Comparison of ENCODE assay signal across 26 mouse cellular contexts in genomic region chr1:150631035-150631855, GRCm38 (mm10).
DNase-seq lines count a peak whose midpoint lies in the region; ATAC-seq and TF ChIP-seq lines count a peak whose summit lies in the region.
"Had no signal": no experiment of that assay in that cellular context is flagged by ENCODE, and none has a peak within 500 bp of the region (broad histone marks: within the 10 kb centered on the region; RNA-seq: fewer than 3 reads in every experiment).

No protein-coding gene starts in this region.

- H3K9ac ChIP-seq in limb, embryonic 12.5 days (replicated peaks): no peak overlapping the region
- no peak overlapping the region for H3K9ac ChIP-seq in embryonic facial prominence, embryonic 15.5 days
- no peak overlapping the region for H3K9ac ChIP-seq in limb, embryonic 15.5 days
- H3K9ac ChIP-seq: forebrain, postnatal 0 days; heart, embryonic 13.5 days; hindbrain, embryonic 14.5 days; lung, embryonic 15.5 days; neural tube, embryonic 13.5 days had no signal

- no peak for DNase-seq in limb, embryonic 10.5 days (ENCODE audit: low spot score)
- DNase-seq in brain, embryonic 14.5 days (ENCODE audit: low read depth): peak; percentile 54
- DNase-seq in lung, postnatal 10 days: no peak
- no peak for DNase-seq in spleen, adult 12 weeks (ENCODE audit: low spot score)
- DNase-seq: adrenal gland, adult 2 months; adrenal gland, postnatal 36 days; cerebellum, adult 2 months; cerebellum, postnatal 14 days; forebrain, postnatal 0 days; gastrocnemius, postnatal 10 days; heart, postnatal 10 days; kidney, postnatal 14 days; lung, postnatal 36 days; thymus, postnatal 4 days had no signal

- no peak overlapping the region for H3K4me3 ChIP-seq in limb, embryonic 12.5 days (replicated peaks)
- no peak overlapping the region for H3K4me3 ChIP-seq in limb, embryonic 10.5 days
- H3K4me3 ChIP-seq in embryonic facial prominence, embryonic 15.5 days (replicated peaks): no peak overlapping the region
- H3K4me3 ChIP-seq in limb, embryonic 15.5 days: no peak overlapping the region
- H3K4me3 ChIP-seq: heart, embryonic 13.5 days; left cerebral cortex, adult 2 months; lung, embryonic 15.5 days; megakaryocyte, embryonic 14.5 days; neural tube, embryonic 13.5 days had no signal

- H3K4me2 ChIP-seq in limb, embryonic 12.5 days: no peak overlapping the region
- no peak overlapping the region for H3K4me2 ChIP-seq in embryonic facial prominence, embryonic 15.5 days (replicated peaks)
- H3K4me2 ChIP-seq in limb, embryonic 15.5 days: no peak overlapping the region
- H3K4me2 ChIP-seq: heart, embryonic 13.5 days; hindbrain, embryonic 14.5 days; liver, embryonic 11.5 days; lung, embryonic 15.5 days; neural tube, embryonic 13.5 days had no signal

- H3K27ac ChIP-seq in limb, embryonic 12.5 days: peak overlapping the region; percentile 13; the same call in 1 of the 2 replicates
- H3K27ac ChIP-seq in limb, embryonic 10.5 days: no peak overlapping the region
- H3K27ac ChIP-seq in embryonic facial prominence, embryonic 15.5 days (replicated peaks): peak overlapping the region; percentile 60
- no peak overlapping the region; the same call in 1 of the 2 replicates for H3K27ac ChIP-seq in limb, embryonic 15.5 days
- H3K27ac ChIP-seq: heart, embryonic 13.5 days; hindbrain, embryonic 14.5 days; left cerebral cortex, adult 2 months; lung, embryonic 15.5 days; neural tube, embryonic 13.5 days had no signal

- no peaks in the 10 kb centered on the region; the same call in 1 of the 2 replicates for H3K4me1 ChIP-seq in limb, embryonic 12.5 days (replicated peaks)
- H3K4me1 ChIP-seq in limb, embryonic 10.5 days: no peaks in the 10 kb centered on the region
- peaks cover 3% of the 10 kb centered on the region; the same call in 1 of the 2 replicates for H3K4me1 ChIP-seq in embryonic facial prominence, embryonic 15.5 days
- H3K4me1 ChIP-seq in limb, embryonic 15.5 days: peaks cover 2% of the 10 kb centered on the region; the same call in 1 of the 2 replicates
- H3K4me1 ChIP-seq: heart, embryonic 13.5 days; lung, embryonic 15.5 days; megakaryocyte, embryonic 14.5 days; neural tube, embryonic 13.5 days had no signal

- no peak for TF ChIP-seq CTCF in brain, embryonic 14.5 days (IDR thresholded peaks at IDR 0.05; ENCODE audit: borderline replicate concordance, extremely low read depth, insufficient read depth, insufficient read length)

- ATAC-seq in limb, embryonic 12.5 days (ENCODE audit: insufficient number of reproducible peaks, insufficient read depth, low FRiP score, low TSS enrichment, low read depth): no peak
- ATAC-seq in embryonic facial prominence, embryonic 15.5 days (ENCODE audit: insufficient number of reproducible peaks, low FRiP score, low TSS enrichment, low read depth): peak; percentile 51; the same call in 1 of the 2 replicates
- ATAC-seq in limb, embryonic 15.5 days (ENCODE audit: insufficient number of reproducible peaks, low FRiP score, low TSS enrichment, low read depth): 0 out of 2 replicates have a peak, but pooled peaks have one; percentile 35
- ATAC-seq: activated CD4-positive, CD25-positive, alpha-beta regulatory T cell, adult 4 months; forebrain, postnatal 0 days; intestine, postnatal 0 days had no signal

- H3K9me3 ChIP-seq in limb, embryonic 12.5 days: no peaks in the 10 kb centered on the region
- H3K9me3 ChIP-seq in limb, embryonic 10.5 days (replicated peaks): no peaks in the 10 kb centered on the region
- H3K9me3 ChIP-seq in embryonic facial prominence, embryonic 15.5 days (replicated peaks): no peaks in the 10 kb centered on the region
- H3K9me3 ChIP-seq in limb, embryonic 15.5 days: no peaks in the 10 kb centered on the region
- H3K9me3 ChIP-seq: heart, embryonic 13.5 days; lung, embryonic 15.5 days; neural tube, embryonic 13.5 days had no signal

- no peak for TF ChIP-seq POLR2A in brain, embryonic 14.5 days (IDR thresholded peaks at IDR 0.05; ENCODE audit: borderline replicate concordance, extremely low read depth, insufficient read depth, insufficient read length, poor library complexity, severe bottlenecking)

- H3K27me3 ChIP-seq in limb, embryonic 12.5 days: no peaks in the 10 kb centered on the region
- no peaks in the 10 kb centered on the region for H3K27me3 ChIP-seq in limb, embryonic 10.5 days (ENCODE audit: low read depth, poor library complexity, severe bottlenecking)
- no peaks in the 10 kb centered on the region for H3K27me3 ChIP-seq in embryonic facial prominence, embryonic 15.5 days
- H3K27me3 ChIP-seq in limb, embryonic 15.5 days: no peaks in the 10 kb centered on the region
- H3K27me3 ChIP-seq: heart, embryonic 13.5 days; lung, embryonic 15.5 days; megakaryocyte, embryonic 14.5 days; neural tube, embryonic 13.5 days had no signal

- WGBS in limb, embryonic 12.5 days: 80% methylated on average over 17 of the region's 17 CpGs
- WGBS in limb, embryonic 10.5 days: 91% methylated on average over 17 of the region's 17 CpGs
- WGBS in embryonic facial prominence, embryonic 15.5 days: 34% methylated on average over 17 of the region's 17 CpGs
- 48% methylated on average over 17 of the region's 17 CpGs for WGBS in limb, embryonic 15.5 days

- peaks cover 50% of the 10 kb centered on the region for H3K36me3 ChIP-seq in limb, embryonic 12.5 days
- peaks cover 49% of the 10 kb centered on the region for H3K36me3 ChIP-seq in limb, embryonic 10.5 days
- peaks cover 12% of the 10 kb centered on the region for H3K36me3 ChIP-seq in embryonic facial prominence, embryonic 15.5 days
- peaks cover 9% of the 10 kb centered on the region; the same call in 1 of the 2 replicates for H3K36me3 ChIP-seq in limb, embryonic 15.5 days
- H3K36me3 ChIP-seq: neural tube, embryonic 13.5 days had no signal

Comparison
In these comparisons a context has a peak if more than half of its experiments do, and no peak if none do; other contexts are left out.
1. H3K27ac ChIP-seq: peak in limb, embryonic 12.5 days (single experiment) and embryonic facial prominence, embryonic 15.5 days (single experiment); none in limb, embryonic 10.5 days (single experiment) and limb, embryonic 15.5 days (single experiment).